10 mouse cellular contexts compared by ENCODE assay signal in the genomic region with DNA sequence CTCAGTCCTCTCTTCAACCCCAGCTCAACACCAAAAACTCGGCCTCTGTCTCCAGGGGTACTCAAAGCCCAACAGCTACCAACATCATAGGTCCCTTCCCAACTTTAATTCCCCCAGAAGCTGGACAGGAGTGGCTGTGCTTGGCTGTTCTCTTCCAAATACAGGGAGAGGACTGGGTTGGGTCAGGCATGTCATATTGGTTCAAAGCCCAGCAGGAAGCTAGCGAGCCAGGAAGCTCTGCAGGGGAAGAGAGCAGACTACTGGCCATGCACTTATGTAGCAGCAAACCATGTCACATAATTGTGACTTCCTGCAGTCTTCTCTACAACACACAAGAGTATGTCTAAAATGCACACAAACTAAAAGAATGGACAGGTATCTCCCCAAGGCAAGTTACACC. TPM values are rescaled to one million over a fixed set of nuclear protein-coding genes. Genes with fewer than 3 reads are reported as not detected.
DNase-seq lines count a peak whose midpoint lies in the region; ATAC-seq and TF ChIP-seq lines count a peak whose summit lies in the region.
"Had no signal": no experiment of that assay in that cellular context is flagged by ENCODE, and none has a peak within 500 bp of the region (broad histone marks: within the 10 kb centered on the region; RNA-seq: fewer than 3 reads in every experiment).

No protein-coding gene starts in this region.

- no peaks in the 10 kb centered on the region for H3K27me3 ChIP-seq in liver, adult 2 months (ENCODE audit: control insufficient read depth, insufficient read depth, low read length)
- H3K27me3 ChIP-seq in liver, embryonic 11.5 days (replicated peaks; ENCODE audit: control insufficient read depth, insufficient read depth, low read length) = no peaks in the 10 kb centered on the region
- H3K27me3 ChIP-seq in hindbrain, embryonic 14.5 days (ENCODE audit: control insufficient read depth, insufficient read depth, low read length) = no peaks in the 10 kb centered on the region
- H3K27me3 ChIP-seq: forebrain, embryonic 13.5 days; limb, embryonic 15.5 days had no signal

- H3K4me2 ChIP-seq in liver, embryonic 11.5 days = no peak overlapping the region
- no peak overlapping the region for H3K4me2 ChIP-seq in hindbrain, embryonic 14.5 days (replicated peaks)
- H3K4me2 ChIP-seq: forebrain, embryonic 13.5 days; limb, embryonic 15.5 days had no signal

- TF ChIP-seq CTCF in liver, adult 2 months (IDR thresholded peaks at IDR 0.05; ENCODE audit: low read depth, low read length) = no peak
- no peak for TF ChIP-seq CTCF in cortical plate, adult 2 months (IDR thresholded peaks at IDR 0.05; ENCODE audit: extremely low read depth, insufficient read depth, low read length)

- H3K27ac ChIP-seq in liver, adult 2 months (replicated peaks; ENCODE audit: insufficient read depth, low read depth, low read length) = peak overlapping the region; percentile 53; the same call in 1 of the 2 replicates
- no peak overlapping the region for H3K27ac ChIP-seq in liver, embryonic 11.5 days (ENCODE audit: low read depth, low read length)
- peak overlapping the region; percentile 43; the same call in 1 of the 2 replicates for H3K27ac ChIP-seq in cortical plate, adult 2 months (ENCODE audit: insufficient read depth, low read length)
- no peak overlapping the region for H3K27ac ChIP-seq in hindbrain, embryonic 14.5 days
- H3K27ac ChIP-seq: forebrain, embryonic 13.5 days had no signal

- TF ChIP-seq POLR2A in liver, adult 2 months (IDR thresholded peaks at IDR 0.05; ENCODE audit: extremely low read depth, insufficient read depth, low read length) = no peak
- TF ChIP-seq POLR2A in cortical plate, adult 2 months (IDR thresholded peaks at IDR 0.05; ENCODE audit: extremely low read depth, insufficient read depth, low read length) = no peak

- H3K79me2 ChIP-seq in liver, adult 2 months (ENCODE audit: control insufficient read depth, insufficient read depth, low read length) = peaks cover 37% of the 10 kb centered on the region

- H3K4me1 ChIP-seq in liver, adult 2 months (ENCODE audit: control insufficient read depth, insufficient read depth, low read length) = peaks cover 31% of the 10 kb centered on the region
- peaks cover 56% of the 10 kb centered on the region for H3K4me1 ChIP-seq in liver, embryonic 11.5 days (replicated peaks; ENCODE audit: control insufficient read depth, insufficient read depth, low read length)
- peaks cover 23% of the 10 kb centered on the region for H3K4me1 ChIP-seq in cortical plate, adult 2 months (ENCODE audit: control insufficient read depth, insufficient read depth, low read length)
- H3K4me1 ChIP-seq in hindbrain, embryonic 14.5 days (replicated peaks; ENCODE audit: control insufficient read depth, insufficient read depth, low read length) = peaks cover 17% of the 10 kb centered on the region

- H3K36me3 ChIP-seq in liver, adult 2 months (ENCODE audit: control insufficient read depth, insufficient read depth, low read length) = no peaks in the 10 kb centered on the region
- H3K36me3 ChIP-seq in liver, embryonic 11.5 days (ENCODE audit: control insufficient read depth, insufficient read depth, low read length) = no peaks in the 10 kb centered on the region
- no peaks in the 10 kb centered on the region for H3K36me3 ChIP-seq in hindbrain, embryonic 14.5 days (replicated peaks; ENCODE audit: control insufficient read depth, insufficient read depth)

- ATAC-seq in liver, embryonic 11.5 days (replicated peaks; ENCODE audit: low FRiP score) = no peak
- no peak for ATAC-seq in erythroblast, adult 5-6 weeks (replicated peaks; ENCODE audit: low FRiP score, poor library complexity, severe bottlenecking)
- no peak for ATAC-seq in hindbrain, embryonic 14.5 days (ENCODE audit: low FRiP score)
- ATAC-seq: forebrain, embryonic 13.5 days had no signal

- WGBS in liver, adult 2 months = 73% methylated on average over 2 of the region's 2 CpGs
- WGBS in liver, embryonic 11.5 days = 70% methylated on average over 2 of the region's 2 CpGs
- WGBS in hindbrain, embryonic 14.5 days = 87% methylated on average over 2 of the region's 2 CpGs

- no peaks in the 10 kb centered on the region for H3K9me3 ChIP-seq in liver, embryonic 11.5 days (ENCODE audit: control insufficient read depth, low read length)
- H3K9me3 ChIP-seq in hindbrain, embryonic 14.5 days (ENCODE audit: control insufficient read depth, low read length) = no peaks in the 10 kb centered on the region
- H3K9me3 ChIP-seq: forebrain, embryonic 13.5 days; limb, embryonic 15.5 days had no signal

- no peak overlapping the region for H3K4me3 ChIP-seq in liver, adult 2 months (ENCODE audit: insufficient read depth, low read depth, low read length)
- H3K4me3 ChIP-seq in liver, embryonic 11.5 days (ENCODE audit: low read depth, low read length) = no peak overlapping the region
- H3K4me3 ChIP-seq in cortical plate, adult 2 months (ENCODE audit: insufficient read depth, low read length) = no peak overlapping the region
- no peak overlapping the region for H3K4me3 ChIP-seq in hindbrain, embryonic 14.5 days (replicated peaks; ENCODE audit: low read length)
- H3K4me3 ChIP-seq: forebrain, embryonic 13.5 days; limb, embryonic 15.5 days had no signal

- DNase-seq in heart, adult 11 months = peak; percentile 96
- no peak for DNase-seq in heart, postnatal 4 days
- no peak for DNase-seq in liver, adult 2 months (ENCODE audit: extremely low read depth, low read depth, low spot score)
- no peak for DNase-seq in liver, embryonic 11.5 days (ENCODE audit: low spot score)
- peak; percentile 61 for DNase-seq in induced T-regulatory cell, adult 2 months (ENCODE audit: low read depth)
- DNase-seq in hindbrain, embryonic 14.5 days (ENCODE audit: low spot score) = no peak

- no peak overlapping the region for H3K9ac ChIP-seq in liver, adult 2 months (ENCODE audit: low read depth, low read length)
- H3K9ac ChIP-seq in liver, embryonic 11.5 days (ENCODE audit: low read depth, low read length) = no peak overlapping the region
- H3K9ac ChIP-seq in hindbrain, embryonic 14.5 days = no peak overlapping the region
- H3K9ac ChIP-seq: forebrain, embryonic 13.5 days; limb, embryonic 15.5 days had no signal

RNA-seq across cellular contexts. Expression of a gene that starts 11.6 kb away (rescaled TPM):
- 10 to 100 TPM; 29.6 to 38.3 TPM for total RNA-seq in heart, postnatal 4 days (2021)
- total RNA-seq in liver, adult 2 months (2014; rRNA removed) = 4.3 and 7.6 TPM in 2 replicates
- polyA plus RNA-seq in liver, adult 2 months (2012; rRNA removed) = 9.1 and 9.9 TPM in 2 replicates
- polyA plus RNA-seq in liver, embryonic 11.5 days (2014; fragmentation: Nextera tagmentation; extraction: Ambion mirVana) = 20.1 and 20.4 TPM in 2 replicates
- 21.4 and 21.9 TPM in 2 replicates for polyA plus RNA-seq in cortical plate, adult 2 months (2012; rRNA removed)
- total RNA-seq in erythroblast, adult 5-6 weeks (2015; ENCODE audit: low replicate concordance) = 119 and 143 TPM in 2 replicates
- 126 and 169 TPM in 2 replicates for total RNA-seq in erythroblast, adult 5-6 weeks (2017; ENCODE audit: low replicate concordance)
- polyA plus RNA-seq in hindbrain, embryonic 14.5 days (2014; fragmentation: Nextera tagmentation; extraction: Ambion mirVana) = 13.3 and 16.6 TPM in 2 replicates

RNA-seq across cellular contexts. Expression of a gene that starts 50.4 kb away (rescaled TPM):
- 10 to 100 TPM; 17.3 to 19.7 TPM for total RNA-seq in heart, postnatal 4 days (2021)
- total RNA-seq in liver, adult 2 months (2014; rRNA removed) = 16.4 and 21.8 TPM in 2 replicates
- 3.4 and 5.4 TPM in 2 replicates for polyA plus RNA-seq in liver, adult 2 months (2012; rRNA removed)
- polyA plus RNA-seq in liver, embryonic 11.5 days (2014; fragmentation: Nextera tagmentation; extraction: Ambion mirVana) = 50.4 and 54.0 TPM in 2 replicates
- 34.7 and 36.9 TPM in 2 replicates for polyA plus RNA-seq in cortical plate, adult 2 months (2012; rRNA removed)
- 5.6 and 7.3 TPM in 2 replicates for total RNA-seq in erythroblast, adult 5-6 weeks (2015; ENCODE audit: low replicate concordance)
- total RNA-seq in erythroblast, adult 5-6 weeks (2017; ENCODE audit: low replicate concordance) = 16.3 and 23.8 TPM in 2 replicates
- 85.1 and 86.7 TPM in 2 replicates for polyA plus RNA-seq in hindbrain, embryonic 14.5 days (2014; fragmentation: Nextera tagmentation; extraction: Ambion mirVana)

RNA-seq across cellular contexts. Expression of a gene that starts 57.0 kb away (rescaled TPM):
- total RNA-seq in heart, postnatal 4 days (2021) = 10 to 100 TPM; 24.5 to 24.7 TPM
- total RNA-seq in liver, adult 2 months (2014; rRNA removed) = 23.7 and 26.0 TPM in 2 replicates
- polyA plus RNA-seq in liver, adult 2 months (2012; rRNA removed) = 7.9 and 8.5 TPM in 2 replicates
- 26.9 and 28.5 TPM in 2 replicates for polyA plus RNA-seq in liver, embryonic 11.5 days (2014; fragmentation: Nextera tagmentation; extraction: Ambion mirVana)
- polyA plus RNA-seq in cortical plate, adult 2 months (2012; rRNA removed) = 24.0 and 25.1 TPM in 2 replicates
- total RNA-seq in erythroblast, adult 5-6 weeks (2015; ENCODE audit: low replicate concordance) = 14.6 and 15.3 TPM in 2 replicates
- 7.2 and 10.6 TPM in 2 replicates for total RNA-seq in erythroblast, adult 5-6 weeks (2017; ENCODE audit: low replicate concordance)
- polyA plus RNA-seq in hindbrain, embryonic 14.5 days (2014; fragmentation: Nextera tagmentation; extraction: Ambion mirVana) = 36.4 and 44.9 TPM in 2 replicates

Comparison
In these comparisons a context has a peak if more than half of its experiments do, and no peak if none do; other contexts are left out.
1. DNase-seq: peak in heart, adult 11 months (single experiment) and induced T-regulatory cell, adult 2 months (single experiment); none in heart, postnatal 4 days (single experiment), liver, adult 2 months (single experiment), liver, embryonic 11.5 days (single experiment) and hindbrain, embryonic 14.5 days (single experiment).
2. H3K27ac ChIP-seq: peak in liver, adult 2 months (single experiment) and cortical plate, adult 2 months (single experiment); none in liver, embryonic 11.5 days (single experiment) and hindbrain, embryonic 14.5 days (single experiment).